Mouse (Mus musculus) limb, embryonic 15.5 days (tissue): Measurements from ENCODE around the gene Arhgef10l. TPM values are rescaled to one million over a fixed set of nuclear protein-coding genes. Genes with fewer than 3 reads are reported as not detected.

Source experiments
- ATAC-seq: fragments of 200-750 bp; cut with Nextera tagmentation; 2 replicates; pipeline ENCODE4 v1.8.0; 2017; ENCODE audit warnings: low read depth, moderate TSS enrichment; ENCODE audit not compliant: insufficient number of reproducible peaks, low FRiP score, low TSS enrichment
- H3K27ac ChIP-seq: fragments of 300-500 bp; sonication (generic); 2 replicates; pipeline ENCODE4 v1.5.1; 2015; ENCODE audit warnings: moderate library complexity, mild to moderate bottlenecking, inconsistent platforms
- H3K27me3 ChIP-seq: fragments of 300-500 bp; sonication (generic); 2 replicates; pipeline ENCODE4 v1.6.1; 2015; ENCODE audit warnings: inconsistent platforms
- H3K36me3 ChIP-seq: fragments of 300-500 bp; sonication (generic); 2 replicates; pipeline ENCODE4 v1.6.1; 2015; ENCODE audit warnings: inconsistent platforms
- H3K4me1 ChIP-seq: fragments of 300-500 bp; sonication (generic); 2 replicates; pipeline ENCODE4 v1.6.1; 2015; ENCODE audit warnings: inconsistent platforms
- H3K4me2 ChIP-seq: fragments of 300-500 bp; sonication (generic); 2 replicates; pipeline ENCODE4 v1.6.1; 2015; ENCODE audit warnings: mild to moderate bottlenecking, inconsistent platforms
- H3K4me3 ChIP-seq: fragments of 300-500 bp; sonication (generic); 2 replicates; pipeline ENCODE4 v1.5.1; 2015; ENCODE audit warnings: mild to moderate bottlenecking, inconsistent platforms
- H3K9ac ChIP-seq: fragments of 300-500 bp; sonication (generic); 2 replicates; pipeline ENCODE4 v1.6.1; 2015; ENCODE audit warnings: inconsistent platforms
- H3K9me3 ChIP-seq: fragments of 300-500 bp; sonication (generic); 2 replicates; pipeline ENCODE4 v1.6.1; 2016; ENCODE audit warnings: inconsistent platforms
- WGBS: fragments of 180-500 bp; shearing (Covaris S2); methylation state at CpG from one replicate; pipeline ENCODE4 v1.1.7; 2015; 5-methylcytosine and 5-hydroxymethylcytosine counted together
- polyA plus RNA-seq: library from polyadenylated mRNA; unstranded; fragments of >200 nt; fragmentation: Nextera tagmentation; extraction: Ambion mirVana; gene quantifications from 2 replicates; pipeline ENCODE4 v1.2.1, GENCODE M21; 2015

Gene Arhgef10l
- polyA plus RNA-seq, 1 experiment from 2014 or later: 22.4 TPM

DNA sequence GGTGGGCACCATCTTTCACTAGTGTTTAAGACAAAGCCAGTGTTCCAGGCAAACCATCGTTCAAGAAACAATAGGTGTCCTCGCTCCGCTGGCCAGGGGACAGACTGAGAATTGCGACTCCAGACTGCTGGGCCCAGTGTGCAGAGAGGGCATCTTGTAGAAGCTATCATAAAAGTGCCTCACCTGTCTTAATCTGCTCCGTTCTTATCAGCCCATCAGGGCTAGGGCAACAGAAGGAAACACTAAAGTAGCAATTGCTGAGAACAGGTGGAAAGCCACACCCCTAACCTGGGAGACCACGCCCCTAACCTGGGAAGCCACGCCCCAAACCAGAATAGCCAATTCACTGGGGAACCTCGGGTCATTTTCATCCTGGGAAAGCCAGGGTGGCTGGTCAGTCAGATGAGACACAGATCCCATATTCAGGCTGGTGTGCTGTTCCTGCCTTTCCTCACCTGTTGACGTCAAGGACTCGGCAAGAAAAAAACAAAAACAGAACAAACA is 140.1 kb downstream of the Arhgef10l start:
- H3K4me1 ChIP-seq: no peaks in the 10 kb centered on the region
- no peak overlapping the region for H3K4me2 ChIP-seq
- no peaks in the 10 kb centered on the region for H3K9me3 ChIP-seq
- H3K36me3 ChIP-seq: peaks cover 30% of the 10 kb centered on the region
- no peaks in the 10 kb centered on the region for H3K27me3 ChIP-seq
- WGBS: 76% methylated on average over 10 of the region's 10 CpGs
- no peak overlapping the region for H3K9ac ChIP-seq
- H3K27ac ChIP-seq: no peak overlapping the region
- ATAC-seq: no peak
- no peak overlapping the region for H3K4me3 ChIP-seq

DNA sequence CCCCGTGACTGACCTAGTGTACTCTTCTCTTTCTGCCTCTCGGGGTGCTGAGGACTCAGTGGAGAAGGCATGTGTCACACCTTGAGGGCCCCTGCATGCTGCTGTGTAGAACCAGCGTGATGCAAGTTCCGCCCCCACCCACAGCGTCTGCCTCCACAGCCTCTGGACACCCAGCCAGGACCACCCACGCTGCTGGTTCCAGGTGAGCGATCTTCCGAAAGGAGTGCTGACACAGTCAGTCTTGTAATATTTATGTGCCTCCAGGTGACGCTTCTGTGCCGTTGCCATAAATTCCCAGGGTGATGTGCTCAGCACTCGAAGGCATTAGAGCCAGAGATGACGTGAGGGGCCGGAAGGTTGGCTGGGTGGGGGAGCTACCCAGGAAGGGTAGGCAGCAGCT is 140.9 kb downstream of the Arhgef10l start:
- WGBS: 55% methylated on average over 13 of the region's 13 CpGs
- Histone ChIP-seq H3K27ac (no peak overlapping the region), H3K27me3 (no peaks in the 10 kb centered on the region), H3K9me3 (no peaks in the 10 kb centered on the region), H3K4me1 (no peaks in the 10 kb centered on the region), H3K36me3 (peaks cover 38% of the 10 kb centered on the region), H3K4me3 (no peak overlapping the region), H3K4me2 (no peak overlapping the region), H3K9ac (no peak overlapping the region)
- ATAC-seq: no peak

- H3K36me3 ChIP-seq: peaks cover 47% of the 10 kb centered on the region
- no peak overlapping the region for H3K27ac ChIP-seq
- 95% methylated on average over 4 of the region's 4 CpGs for WGBS
- H3K4me2 ChIP-seq: no peak overlapping the region
- H3K9me3 ChIP-seq: no peaks in the 10 kb centered on the region
- H3K27me3 ChIP-seq: no peaks in the 10 kb centered on the region
- no peak overlapping the region for H3K9ac ChIP-seq
- ATAC-seq: no peak
- H3K4me1 ChIP-seq: no peaks in the 10 kb centered on the region
- H3K4me3 ChIP-seq: no peak overlapping the region
Observed at GRCm38 (mm10) chr4:140522873-140523272, 142.9 kb downstream of the Arhgef10l start.

- H3K4me2 ChIP-seq: no peak overlapping the region
- H3K9ac ChIP-seq: no peak overlapping the region
- no peak overlapping the region for H3K4me3 ChIP-seq
- no peaks in the 10 kb centered on the region for H3K4me1 ChIP-seq
- no peaks in the 10 kb centered on the region for H3K9me3 ChIP-seq
- no peak overlapping the region for H3K27ac ChIP-seq
- no peaks in the 10 kb centered on the region for H3K27me3 ChIP-seq
- WGBS: 92% methylated on average over 9 of the region's 9 CpGs
- H3K36me3 ChIP-seq: peaks cover 53% of the 10 kb centered on the region
- no peak for ATAC-seq
Observed at GRCm38 (mm10) chr4:140520719-140521118, 145.1 kb downstream of the Arhgef10l start.

DNA sequence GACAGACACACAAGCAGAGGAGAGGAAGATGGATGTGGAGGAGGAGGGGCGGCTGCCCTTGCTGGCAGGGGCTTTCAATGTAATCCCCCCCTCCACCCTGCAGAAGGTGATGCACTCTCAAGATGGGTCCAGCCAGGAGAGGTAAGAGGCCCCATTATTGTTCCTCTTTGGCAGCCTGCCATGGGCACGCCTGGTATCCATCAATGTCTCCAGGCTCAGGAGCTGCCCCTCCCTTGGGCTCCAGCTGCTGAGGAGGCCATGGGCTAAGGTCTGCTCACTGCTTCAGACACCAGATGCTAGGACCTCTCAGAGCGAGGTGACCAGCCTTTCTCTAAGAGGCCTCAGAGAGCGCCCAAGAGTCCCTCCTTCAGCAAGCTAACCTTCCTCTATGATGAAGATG is 152.0 kb downstream of the Arhgef10l start:
- WGBS: 66% methylated on average over 4 of the region's 4 CpGs
- H3K9me3 ChIP-seq: no peaks in the 10 kb centered on the region
- no peak for ATAC-seq
- no peak overlapping the region for H3K4me3 ChIP-seq
- H3K27ac ChIP-seq: no peak overlapping the region
- no peak overlapping the region for H3K9ac ChIP-seq
- H3K36me3 ChIP-seq: peaks cover 41% of the 10 kb centered on the region
- no peaks in the 10 kb centered on the region for H3K4me1 ChIP-seq
- H3K4me2 ChIP-seq: no peak overlapping the region
- no peaks in the 10 kb centered on the region for H3K27me3 ChIP-seq

- H3K4me3 ChIP-seq: no peak overlapping the region
- H3K9ac ChIP-seq: no peak overlapping the region
- peaks cover 14% of the 10 kb centered on the region for H3K36me3 ChIP-seq
- no peak overlapping the region for H3K4me2 ChIP-seq
- ATAC-seq: no peak
- no peaks in the 10 kb centered on the region for H3K9me3 ChIP-seq
- no peak overlapping the region for H3K27ac ChIP-seq
- no peaks in the 10 kb centered on the region for H3K27me3 ChIP-seq
- H3K4me1 ChIP-seq: no peaks in the 10 kb centered on the region
Observed at GRCm38 (mm10) chr4:140509856-140510255, 156.0 kb downstream of the Arhgef10l start.

GRCm38 (mm10) chr4:140507172-140507714 is 158.6 kb downstream of the Arhgef10l start:
- Histone ChIP-seq H3K4me2 (no peak overlapping the region), H3K4me3 (no peak overlapping the region), H3K27ac (no peak overlapping the region), H3K27me3 (peaks cover 7% of the 10 kb centered on the region; the same call in 1 of the 2 replicates), H3K4me1 (no peaks in the 10 kb centered on the region), H3K36me3 (no peaks in the 10 kb centered on the region), H3K9ac (no peak overlapping the region), H3K9me3 (no peaks in the 10 kb centered on the region)
- no peak for ATAC-seq
- WGBS: 41% methylated on average over 15 of the region's 15 CpGs

GRCm38 (mm10) chr4:140505608-140506002 is 160.2 kb downstream of the Arhgef10l start:
- H3K36me3 ChIP-seq: no peaks in the 10 kb centered on the region
- 88% methylated on average over 3 of the region's 3 CpGs for WGBS
- H3K9ac ChIP-seq: no peak overlapping the region
- no peak overlapping the region for H3K4me2 ChIP-seq
- H3K27me3 ChIP-seq: peaks cover 7% of the 10 kb centered on the region; the same call in 1 of the 2 replicates
- ATAC-seq: no peak
- no peak overlapping the region for H3K27ac ChIP-seq
- H3K4me3 ChIP-seq: no peak overlapping the region
- H3K9me3 ChIP-seq: no peaks in the 10 kb centered on the region
- H3K4me1 ChIP-seq: no peaks in the 10 kb centered on the region

- H3K4me1 ChIP-seq: no peaks in the 10 kb centered on the region
Observed at GRCm38 (mm10) chr4:140504921-140505607, 160.7 kb downstream of the Arhgef10l start.

GRCm38 (mm10) chr4:140504067-140504913 is 161.5 kb downstream of the Arhgef10l start:
- Histone ChIP-seq H3K27me3 (peaks cover 7% of the 10 kb centered on the region; the same call in 1 of the 2 replicates), H3K9me3 (no peaks in the 10 kb centered on the region), H3K36me3 (no peaks in the 10 kb centered on the region), H3K9ac (no peak overlapping the region), H3K4me3 (no peak overlapping the region), H3K27ac (no peak overlapping the region), H3K4me2 (no peak overlapping the region), H3K4me1 (no peaks in the 10 kb centered on the region)
- no peak for ATAC-seq
- WGBS: 12% methylated on average over 16 of the region's 16 CpGs

More at GRCm38 (mm10) chr4:140504921-140505607, 160.7 kb downstream of the Arhgef10l start:
- H3K4me2 ChIP-seq: no peak overlapping the region
- H3K27ac ChIP-seq: no peak overlapping the region
- H3K36me3 ChIP-seq: no peaks in the 10 kb centered on the region
- H3K4me3 ChIP-seq: no peak overlapping the region
- 46% methylated on average over 18 of the region's 19 CpGs for WGBS
- no peak for ATAC-seq
- H3K9me3 ChIP-seq: no peaks in the 10 kb centered on the region
- no peak overlapping the region for H3K9ac ChIP-seq
- peaks cover 7% of the 10 kb centered on the region; the same call in 1 of the 2 replicates for H3K27me3 ChIP-seq

DNA sequence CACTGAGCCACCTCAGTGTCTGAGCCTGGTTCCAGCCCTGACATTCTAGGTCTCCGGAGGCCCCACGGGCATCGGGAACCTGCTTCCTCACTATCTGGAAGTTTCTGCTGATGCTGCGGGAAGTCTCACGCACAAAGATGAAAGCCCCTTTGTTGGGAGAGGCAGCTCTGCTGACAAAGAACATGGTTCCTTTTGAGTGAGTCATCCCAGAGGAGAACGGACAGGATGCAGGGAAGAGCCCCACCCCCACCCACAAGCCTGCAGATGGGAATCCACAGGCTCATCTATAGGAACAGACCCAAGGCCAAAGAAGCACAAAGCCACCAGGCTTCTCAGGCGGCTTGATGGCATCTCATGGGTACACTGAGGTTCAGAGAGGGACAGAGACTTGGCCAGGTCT is 165.0 kb downstream of the Arhgef10l start:
- ATAC-seq: no peak
- Histone ChIP-seq H3K4me2 (no peak overlapping the region), H3K27me3 (peaks cover 13% of the 10 kb centered on the region; the same call in 1 of the 2 replicates), H3K27ac (no peak overlapping the region), H3K9me3 (no peaks in the 10 kb centered on the region), H3K36me3 (no peaks in the 10 kb centered on the region), H3K4me1 (no peaks in the 10 kb centered on the region), H3K4me3 (no peak overlapping the region), H3K9ac (no peak overlapping the region)
- 64% methylated on average over 7 of the region's 7 CpGs for WGBS

DNA sequence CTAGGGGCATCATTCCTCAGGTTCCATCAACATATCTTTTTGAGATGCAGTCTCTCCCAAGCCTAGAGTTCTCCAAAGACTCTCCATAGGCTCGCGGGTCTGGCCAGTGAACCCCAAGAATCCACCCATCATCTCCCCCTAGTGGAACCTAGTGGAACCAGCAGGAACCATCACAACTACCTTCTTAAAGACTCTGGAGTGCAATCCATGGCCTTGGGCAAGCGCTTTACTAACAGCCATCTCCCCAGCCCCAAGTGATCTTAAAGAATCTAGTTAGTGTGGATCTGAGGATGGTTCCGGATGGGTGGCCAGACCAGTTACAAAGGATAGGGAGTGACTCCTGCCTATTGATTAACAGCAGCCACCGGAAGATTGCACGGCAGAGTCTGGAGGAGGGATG is 166.2 kb downstream of the Arhgef10l start:
- Histone ChIP-seq H3K4me1 (no peaks in the 10 kb centered on the region), H3K36me3 (no peaks in the 10 kb centered on the region), H3K27ac (no peak overlapping the region), H3K4me3 (no peak overlapping the region), H3K4me2 (no peak overlapping the region), H3K9ac (no peak overlapping the region), H3K27me3 (peaks cover 14% of the 10 kb centered on the region; the same call in 1 of the 2 replicates), H3K9me3 (no peaks in the 10 kb centered on the region)
- 91% methylated on average over 6 of the region's 6 CpGs for WGBS
- ATAC-seq: no peak
